Mouse (Mus musculus) skeletal muscle tissue, adult 2 months (tissue): Measurements from ENCODE around the gene Gm21887.
"Not testable (repeated sequence)": the region's sequence is repeated elsewhere in the genome, so short reads cannot be mapped to it uniquely, and the experiment has no call there.

Experiments used
- DNase-seq: peaks from one replicate; pipeline ENCODE4 v3.0.0-alpha.2; 2012; ENCODE audit warnings: low read depth, low spot score

Gm21887 gene

DNA sequence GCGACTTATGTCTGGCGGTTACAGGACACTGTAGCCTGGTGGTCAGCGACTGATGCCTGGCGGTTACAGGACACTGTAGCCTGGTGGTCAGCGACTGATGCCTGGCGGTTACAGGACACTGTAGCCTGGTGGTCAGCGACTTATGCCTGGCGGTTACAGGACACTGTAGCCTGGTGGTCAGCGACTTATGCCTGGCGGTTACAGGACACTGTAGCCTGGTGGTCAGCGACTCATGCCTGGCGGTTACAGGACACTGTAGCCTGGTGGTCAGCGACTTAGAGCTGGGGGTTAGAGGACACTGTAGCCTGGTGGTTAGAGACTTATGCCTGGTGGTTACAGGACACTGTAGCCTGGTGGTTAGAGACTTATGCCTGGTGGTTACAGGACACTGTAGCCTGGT lies 4.0 kb downstream of the Gm21887 start:
- DNase-seq, result not testable (repeated sequence)

DNA sequence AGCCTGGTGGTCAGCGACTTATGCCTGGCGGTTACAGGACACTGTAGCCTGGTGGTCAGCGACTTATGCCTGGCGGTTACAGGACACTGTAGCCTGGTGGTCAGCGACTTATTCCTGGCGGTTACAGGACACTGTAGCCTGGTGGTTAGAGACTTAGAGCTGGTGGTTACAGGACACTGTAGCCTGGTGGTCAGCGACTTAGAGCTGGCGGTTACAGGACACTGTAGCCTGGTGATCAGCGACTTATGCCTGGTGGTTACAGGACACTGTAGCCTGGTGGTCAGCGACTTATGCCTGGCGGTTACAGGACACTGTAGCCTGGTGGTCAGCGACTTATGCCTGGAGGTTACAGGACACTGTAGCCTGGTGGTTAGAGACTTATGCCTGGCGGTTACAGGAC lies 4.6 kb downstream of the Gm21887 start:
- DNase-seq, result not testable (repeated sequence)

DNA sequence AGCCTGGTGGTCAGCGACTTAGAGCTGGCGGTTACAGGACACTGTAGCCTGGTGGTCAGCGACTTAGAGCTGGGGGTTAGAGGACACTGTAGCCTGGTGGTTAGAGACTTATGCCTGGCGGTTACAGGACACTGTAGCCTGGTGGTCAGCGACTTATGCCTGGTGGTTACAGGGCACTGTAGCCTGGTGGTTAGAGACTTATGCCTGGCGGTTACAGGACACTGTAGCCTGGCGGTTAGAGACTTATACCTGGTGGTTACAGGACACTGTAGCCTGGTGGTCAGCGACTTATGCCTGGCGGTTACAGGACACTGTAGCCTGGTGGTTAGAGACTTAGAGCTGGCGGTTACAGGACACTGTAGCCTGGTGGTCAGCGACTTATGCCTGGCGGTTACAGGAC lies 6.4 kb downstream of the Gm21887 start:
- not testable (repeated sequence) for DNase-seq

DNA sequence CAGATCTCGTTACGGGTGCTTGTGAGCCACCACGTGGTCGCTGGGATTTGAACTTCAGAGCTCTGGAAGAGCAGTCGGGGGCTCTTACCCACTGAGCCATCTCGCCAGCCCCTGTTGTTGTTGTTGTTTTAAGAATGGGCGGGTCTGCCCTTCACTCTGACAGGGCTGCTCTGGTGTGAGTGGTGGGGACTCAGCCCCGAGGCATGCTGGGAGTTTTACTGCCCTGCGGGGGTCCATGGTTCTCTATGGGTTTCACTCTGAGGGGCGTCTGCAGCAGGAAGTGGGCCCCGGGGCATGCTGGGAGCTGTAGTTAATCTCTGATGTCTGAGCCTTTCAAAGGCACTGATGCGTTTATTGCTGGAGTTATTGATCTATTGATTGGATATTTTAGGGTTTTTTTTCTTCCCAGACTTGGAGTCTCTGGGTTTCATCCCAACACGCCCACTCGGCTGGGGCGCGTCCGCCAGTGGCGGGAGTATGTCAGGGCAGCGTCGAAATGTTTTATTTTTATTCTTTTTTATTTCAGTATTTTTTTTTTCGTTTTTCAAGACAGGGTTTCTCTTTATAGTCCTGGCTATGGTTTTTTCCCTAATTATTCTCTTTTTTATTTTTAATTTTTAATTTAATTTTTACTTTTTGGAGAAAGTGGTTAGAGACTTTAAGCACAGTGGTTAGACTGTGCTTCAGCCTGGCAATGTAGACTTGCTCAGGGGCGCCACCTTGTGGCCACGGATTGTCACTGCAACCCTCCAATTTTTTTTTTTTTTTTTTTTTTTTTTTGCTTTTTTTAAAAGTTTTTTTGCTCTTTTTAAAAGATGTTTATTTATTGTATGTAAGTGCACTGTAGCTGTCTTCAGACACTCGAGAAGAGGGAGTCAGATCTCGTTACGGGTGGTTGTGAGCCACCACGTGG lies 8.1 kb downstream of the Gm21887 start:
- not testable (repeated sequence) for DNase-seq

DNA sequence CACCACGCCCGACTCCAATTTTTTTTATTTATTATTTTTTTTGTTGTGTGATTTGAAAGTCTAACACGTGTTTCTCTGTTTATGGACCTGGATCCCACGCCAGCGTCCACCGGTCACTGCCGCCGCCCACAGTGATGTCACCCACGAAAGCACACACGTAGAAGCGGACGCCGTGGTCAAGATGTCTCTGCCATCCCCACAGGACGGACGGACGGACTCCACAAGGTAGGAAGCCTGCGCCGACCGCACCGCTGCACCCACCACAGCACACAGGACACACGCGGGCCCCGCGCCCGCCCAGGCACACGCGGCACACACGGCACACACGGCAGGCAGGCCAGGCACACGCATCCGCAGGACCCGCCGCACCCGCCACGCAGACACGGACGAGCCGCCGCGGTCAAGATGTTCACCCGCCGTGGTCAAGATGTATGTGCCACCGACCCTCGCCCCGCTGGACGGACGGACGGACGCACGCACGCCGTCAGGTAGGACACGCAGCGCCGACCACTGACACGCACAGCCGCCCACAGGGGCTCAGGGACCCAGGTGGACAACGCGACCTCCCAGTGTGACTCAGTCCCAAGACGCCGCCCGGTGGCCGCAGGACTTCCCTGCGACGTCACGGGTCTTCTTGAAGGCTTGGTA lies 9.2 kb downstream of the Gm21887 start:
- DNase-seq, result not testable (repeated sequence)

DNA sequence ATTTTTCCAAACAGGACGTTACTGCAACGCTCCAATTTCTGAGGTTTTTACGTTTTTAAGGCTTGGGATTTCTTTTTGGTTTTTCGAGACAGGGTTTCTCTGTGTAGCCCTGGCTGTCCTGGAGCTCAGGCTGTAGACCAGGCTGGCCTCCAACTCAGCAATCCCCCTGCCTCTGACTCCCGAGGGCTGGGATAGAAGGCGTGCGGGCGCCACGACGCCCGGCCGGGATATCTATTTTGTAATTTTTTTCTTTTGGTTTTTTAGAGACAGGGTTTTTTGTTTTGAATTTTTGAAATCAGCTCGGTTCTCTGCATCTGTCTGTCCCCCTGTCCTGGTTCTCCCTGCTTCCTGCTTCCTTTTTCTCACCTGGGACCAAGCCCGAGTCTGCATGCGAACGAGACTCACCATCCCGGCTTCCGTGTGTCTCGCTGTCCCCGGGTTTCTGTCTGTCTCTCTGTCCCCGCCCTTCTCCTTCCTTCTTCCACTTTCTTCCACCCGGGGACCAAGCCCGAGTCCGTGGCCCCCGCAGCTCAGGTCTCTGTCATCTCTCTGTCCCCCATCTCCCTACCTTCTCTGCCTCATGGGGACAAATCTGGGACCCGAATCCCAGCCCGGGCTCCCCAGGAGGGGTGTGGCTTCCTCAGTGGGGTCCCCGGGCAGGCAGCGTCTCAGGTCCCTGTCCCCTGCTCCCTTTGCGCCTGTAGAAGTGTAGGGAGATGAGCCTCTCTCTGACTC lies 9.9 kb downstream of the Gm21887 start:
- DNase-seq, result not testable (repeated sequence)

DNA sequence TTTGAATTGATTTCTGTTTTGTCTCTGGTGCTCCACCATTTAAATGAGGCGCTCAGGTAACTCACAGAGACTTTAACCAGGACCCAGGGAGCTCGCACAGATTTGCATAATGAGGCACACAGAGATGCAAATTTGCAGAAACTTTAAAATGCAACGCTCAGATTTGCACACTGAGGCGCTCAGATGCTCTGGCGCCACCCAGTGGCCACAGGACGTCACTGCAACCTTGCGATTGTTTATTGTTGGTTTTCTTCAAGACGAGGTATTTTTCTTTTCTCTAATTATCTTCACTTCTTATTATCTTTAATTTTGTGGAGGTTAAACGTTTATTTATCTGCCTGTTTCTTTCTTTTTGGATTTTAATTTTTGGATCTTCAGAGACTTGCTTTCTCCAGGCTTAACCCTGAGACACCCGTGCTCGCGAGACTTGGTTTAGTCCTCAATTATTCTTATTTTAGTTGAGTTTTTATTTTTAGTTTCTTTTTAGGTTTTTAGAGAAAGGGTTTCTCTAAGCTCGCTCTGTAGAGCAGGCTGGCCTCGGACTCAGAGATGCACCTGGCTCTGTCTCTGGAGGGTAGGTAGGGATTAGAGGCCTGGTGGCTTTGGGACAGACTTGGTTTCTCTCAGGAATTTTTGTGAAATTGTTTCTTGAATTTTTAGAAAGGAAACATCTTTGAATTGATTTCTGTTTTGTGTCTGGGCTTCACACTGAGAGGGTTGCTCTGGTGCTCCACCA lies 10.7 kb downstream of the Gm21887 start:
- DNase-seq, result peak; percentile 79

DNA sequence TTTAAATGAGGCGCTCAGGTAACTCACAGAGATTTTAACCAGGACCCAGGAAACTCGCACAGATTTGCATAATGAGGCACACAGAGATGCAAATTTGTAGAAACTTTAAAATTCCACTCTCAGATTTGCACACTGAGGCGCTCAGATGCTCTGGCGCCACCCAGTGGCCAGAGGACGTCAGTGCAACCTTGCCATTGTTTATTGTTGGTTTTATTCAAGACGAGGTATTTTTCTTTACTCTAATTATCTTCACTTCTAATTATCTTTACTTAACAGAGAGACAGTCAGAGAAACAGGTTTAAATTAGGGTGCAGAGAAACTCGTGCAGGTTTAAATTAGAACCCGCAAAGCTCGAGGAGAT lies 11.2 kb downstream of the Gm21887 start:
- DNase-seq, result not testable (repeated sequence)

DNA sequence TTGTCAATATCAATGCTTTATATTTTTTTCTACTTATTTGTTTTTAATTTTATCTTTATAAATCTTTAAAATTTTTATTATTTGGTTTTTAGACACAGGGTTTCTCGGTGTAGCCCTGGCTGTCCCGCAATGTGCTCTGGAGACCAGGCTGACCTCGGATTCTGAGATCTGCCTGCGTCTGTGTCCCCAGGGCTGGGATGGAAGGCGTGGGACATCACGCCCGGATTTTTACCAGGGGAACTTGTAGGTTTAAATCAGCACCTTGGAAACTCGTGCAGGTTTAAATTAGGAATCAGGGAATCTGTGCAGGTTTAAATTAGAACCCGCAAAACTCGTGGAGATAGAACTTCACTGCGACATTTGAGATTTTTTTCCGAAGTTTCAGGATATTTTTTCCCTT lies 11.7 kb downstream of the Gm21887 start:
- not testable (repeated sequence) for DNase-seq

DNA sequence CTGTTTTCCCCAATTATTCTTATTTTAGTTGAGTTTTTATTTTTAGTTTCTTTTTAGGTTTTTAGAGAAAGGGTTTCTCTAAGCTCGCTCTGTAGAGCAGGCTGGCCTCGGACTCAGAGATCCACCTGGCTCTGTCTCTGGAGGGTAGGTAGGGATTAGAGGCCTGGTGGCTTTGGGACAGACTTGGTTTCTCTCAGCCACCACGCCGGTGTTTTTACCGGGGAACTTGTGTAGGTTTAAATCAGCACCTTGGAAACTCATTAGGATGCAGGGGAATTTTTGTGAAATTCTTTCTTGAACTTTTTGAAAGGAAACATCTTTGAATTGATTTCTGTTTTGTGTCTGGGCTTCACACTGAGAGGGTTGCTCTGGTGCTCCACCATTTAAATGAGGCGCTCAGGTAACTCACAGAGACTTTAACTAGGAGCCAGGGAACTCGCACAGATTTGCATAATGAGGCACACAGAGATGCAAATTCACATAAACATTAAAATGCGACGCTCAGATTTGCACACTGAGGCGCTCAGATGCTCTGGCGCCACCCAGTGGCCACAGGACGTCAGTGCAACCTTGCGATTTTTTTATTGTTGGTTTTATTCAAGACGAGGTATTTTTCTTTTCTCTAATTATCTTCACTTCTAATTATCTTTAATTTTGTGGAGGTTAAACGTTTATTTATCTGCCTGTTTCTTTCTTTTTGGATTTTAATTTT lies 12.4 kb downstream of the Gm21887 start:
- not testable (repeated sequence) for DNase-seq
